Mouse (Mus musculus) kidney, adult 9 months (tissue): Measurements from ENCODE around the gene Rfng.

Experiments
- DNase-seq: peaks from one replicate; pipeline ENCODE4 v3.0.0; 2022

Rfng gene

DNA sequence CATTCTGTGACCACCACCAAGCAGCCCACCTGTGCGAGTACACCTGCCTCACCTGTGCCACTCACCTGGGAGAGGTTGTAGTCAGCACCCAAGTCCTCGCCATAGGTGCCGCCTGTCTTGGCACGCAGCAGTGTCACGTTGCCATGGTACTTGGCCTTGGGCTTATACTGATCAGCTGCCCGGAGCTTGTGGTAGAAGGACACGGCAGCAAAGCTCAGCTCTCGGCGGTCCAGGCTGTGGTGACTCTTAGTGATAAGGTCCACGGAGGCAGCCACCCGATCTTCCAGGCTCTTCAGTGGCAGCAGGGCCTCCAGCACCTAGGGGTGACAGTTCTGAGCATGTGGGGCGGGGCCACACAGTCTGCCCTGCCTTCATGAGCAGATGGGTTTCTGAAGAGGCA, 24.0 kb upstream of the Rfng start:
- no peak for DNase-seq

DNA sequence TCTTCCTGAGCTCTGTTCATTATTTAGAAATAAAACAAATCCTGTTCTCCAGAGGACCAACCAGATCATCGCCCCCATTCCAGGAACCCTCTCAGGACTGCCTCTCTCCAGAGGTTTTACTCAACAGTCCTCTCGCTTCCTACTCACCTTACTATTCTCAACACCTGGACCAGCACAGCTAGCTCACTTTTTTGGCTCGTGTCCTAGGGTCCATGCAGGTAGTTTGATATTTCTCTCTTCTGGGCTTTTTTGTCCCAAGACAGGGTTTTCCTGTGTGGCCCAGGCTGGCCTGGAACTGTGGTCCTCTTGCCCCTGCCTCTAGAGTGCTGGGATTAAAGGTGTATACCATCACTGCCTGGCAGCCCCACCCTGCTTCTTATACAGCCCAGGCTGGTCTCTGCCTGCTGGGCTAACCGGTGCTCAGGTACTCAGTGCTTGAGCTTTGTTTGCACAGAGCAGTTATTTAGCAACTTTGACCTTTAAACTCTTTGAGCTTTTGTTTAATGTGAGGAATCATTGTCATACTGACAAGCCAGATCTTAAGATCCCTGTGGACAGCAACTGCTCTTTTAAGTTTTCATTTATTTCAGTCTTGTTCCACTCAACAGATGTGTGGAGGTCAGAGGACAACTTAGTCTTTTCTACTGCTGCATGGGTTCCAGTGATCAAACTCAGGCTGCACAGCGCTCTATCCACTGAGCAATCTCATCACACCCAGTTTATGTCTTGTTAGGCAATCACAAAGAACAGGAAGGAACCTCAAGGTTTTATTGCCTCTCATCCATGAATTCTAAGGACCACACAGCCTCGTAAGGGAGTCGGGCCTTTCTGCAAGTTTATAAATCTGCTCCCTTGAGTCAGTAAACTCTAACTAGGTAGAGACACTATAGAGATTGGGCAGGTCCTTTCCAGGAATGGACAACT, 21.6 kb upstream of the Rfng start:
- no peak for DNase-seq

DNA sequence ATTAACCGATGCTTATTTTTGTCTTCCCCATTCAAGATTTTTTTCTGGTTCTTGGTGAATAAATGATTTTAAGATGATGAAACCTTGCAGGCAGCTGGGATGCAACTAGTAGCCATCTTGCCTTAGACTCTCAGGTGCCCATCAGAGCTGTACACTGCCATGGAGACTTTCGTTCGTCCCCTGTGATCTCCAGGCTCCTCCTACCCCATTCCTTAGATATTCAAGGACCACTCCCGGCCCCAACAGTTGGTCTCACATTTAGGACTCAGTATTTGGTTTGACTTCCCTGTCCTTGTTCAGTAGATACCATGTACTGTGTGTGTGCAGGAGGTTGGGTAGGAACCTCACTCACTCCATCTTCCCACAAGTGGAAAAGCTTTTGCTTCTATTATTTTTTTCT, 20.8 kb upstream of the Rfng start:
- DNase-seq = no peak

- no peak for DNase-seq
Measured at GRCm38 (mm10) chr11:120804274-120804673, 20.3 kb upstream of the Rfng start.

DNA sequence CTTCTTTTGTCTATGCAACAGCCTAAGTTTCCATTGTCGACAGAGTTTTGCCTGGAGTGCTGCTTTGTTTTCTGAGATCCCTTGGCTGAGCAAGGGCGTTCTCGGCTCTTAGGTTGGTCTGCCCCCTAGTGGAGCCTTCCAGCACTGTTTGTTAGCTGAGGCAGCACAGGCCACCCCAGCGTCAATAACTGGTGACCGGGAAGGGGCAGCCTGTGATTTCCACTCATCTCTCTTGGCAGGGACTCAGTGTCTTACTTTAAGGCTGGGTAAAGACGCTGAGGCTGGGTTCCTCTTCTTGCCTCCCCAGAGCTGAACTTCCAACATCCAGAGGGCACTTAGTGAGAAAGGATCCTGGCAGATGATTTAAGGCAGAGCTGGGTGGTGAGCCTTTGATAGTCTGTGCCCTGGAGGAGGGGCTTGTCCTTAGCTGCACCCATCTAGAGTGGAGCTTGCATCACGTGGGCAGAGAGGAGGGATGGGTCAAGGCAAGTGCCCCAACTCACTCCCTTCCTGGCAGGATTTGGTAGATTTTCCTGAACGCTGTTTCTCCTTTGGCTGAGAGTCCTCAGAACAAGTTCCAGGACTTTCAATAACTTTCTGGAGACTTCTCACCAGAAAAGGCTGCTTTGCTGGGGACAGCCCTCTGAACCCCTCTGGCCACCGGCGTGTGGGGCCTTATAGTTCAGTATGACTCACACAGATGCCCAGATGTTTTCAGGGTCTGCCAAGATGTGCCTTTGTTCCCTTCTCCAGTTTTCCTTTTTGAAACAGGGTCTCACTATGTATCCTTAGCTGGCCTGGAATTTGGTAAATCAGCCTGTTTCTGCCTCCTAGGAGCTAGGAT, 16.3 kb upstream of the Rfng start:
- peak; percentile 93 for DNase-seq

- no peak for DNase-seq
Measured at GRCm38 (mm10) chr11:120799316-120799890, 15.4 kb upstream of the Rfng start.

- DNase-seq = no peak
Measured at GRCm38 (mm10) chr11:120798244-120798643, 14.2 kb upstream of the Rfng start.

GRCm38 (mm10) chr11:120796614-120796946, 12.6 kb upstream of the Rfng start:
- no peak for DNase-seq

DNA sequence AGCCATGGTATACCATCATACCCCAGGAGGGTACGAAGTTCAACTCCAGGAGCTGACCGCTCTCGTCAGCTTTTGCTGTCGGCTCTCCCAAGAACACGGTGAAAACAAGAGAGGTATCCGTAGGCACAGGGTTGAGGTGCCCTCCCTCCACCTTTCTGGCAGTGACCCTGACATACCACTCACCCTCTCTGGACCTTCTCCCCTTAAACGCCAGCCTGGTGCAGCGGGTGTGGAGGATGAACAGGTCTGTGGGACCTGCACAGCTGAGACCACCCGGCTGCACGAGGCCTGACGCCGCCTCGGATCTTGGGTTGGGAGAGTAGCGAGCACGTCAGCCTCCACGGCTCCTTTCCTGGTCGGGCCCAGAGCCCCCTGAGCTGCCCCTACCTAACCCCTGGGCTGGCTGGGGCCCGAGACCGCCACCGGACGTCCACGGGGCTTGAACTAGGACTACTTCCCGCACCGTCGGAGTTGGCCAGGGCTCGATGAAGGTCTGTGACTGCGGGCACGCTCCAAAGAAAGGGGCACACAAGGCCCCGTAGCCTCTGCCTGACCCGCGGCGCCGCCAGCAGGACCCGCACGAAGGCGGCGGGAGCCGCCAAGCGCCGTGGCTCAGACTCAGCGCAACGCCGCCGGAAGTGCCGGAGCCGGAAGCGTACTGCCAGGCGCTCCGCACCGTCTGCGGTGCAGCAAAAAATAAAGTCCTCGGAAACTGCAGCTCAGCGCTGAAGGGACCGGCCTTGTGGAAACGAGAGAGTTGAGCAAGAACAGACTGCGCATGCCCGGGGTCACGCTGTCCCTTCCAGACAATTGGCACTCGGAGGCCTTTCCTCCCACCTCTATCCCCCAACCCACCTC, 12.0 kb upstream of the Rfng start, which contains the start of gene Dus1l:
Gene Dus1l, minus strand, starts transcription at position 648 of the 858 bp plus-strand sequence.
- peak; percentile 97 for DNase-seq

- DNase-seq = no peak
Measured at GRCm38 (mm10) chr11:120792652-120793051, 8.6 kb upstream of the Rfng start.

- DNase-seq = no peak
Measured at GRCm38 (mm10) chr11:120789810-120790209, 5.8 kb upstream of the Rfng start.

DNA sequence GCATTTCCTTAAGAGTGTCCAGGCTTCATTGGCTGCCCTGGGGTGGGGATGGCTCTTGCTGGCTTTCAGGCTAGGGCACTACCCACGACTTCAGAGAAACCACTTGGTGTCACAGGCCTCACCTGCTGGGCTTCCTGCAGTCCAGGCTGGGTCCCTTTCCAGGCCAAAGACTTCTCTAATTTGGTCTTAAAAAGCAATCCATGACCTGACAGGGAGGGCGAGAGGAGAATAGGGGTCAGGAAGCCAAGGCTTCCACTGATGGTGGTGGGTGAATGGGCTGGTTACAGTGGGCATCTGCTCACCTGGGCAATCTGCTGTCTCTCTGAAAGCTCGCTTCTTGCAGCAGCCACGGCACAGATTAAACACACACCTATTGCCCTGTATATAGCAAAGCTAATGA, 5.3 kb upstream of the Rfng start:
- no peak for DNase-seq

DNA sequence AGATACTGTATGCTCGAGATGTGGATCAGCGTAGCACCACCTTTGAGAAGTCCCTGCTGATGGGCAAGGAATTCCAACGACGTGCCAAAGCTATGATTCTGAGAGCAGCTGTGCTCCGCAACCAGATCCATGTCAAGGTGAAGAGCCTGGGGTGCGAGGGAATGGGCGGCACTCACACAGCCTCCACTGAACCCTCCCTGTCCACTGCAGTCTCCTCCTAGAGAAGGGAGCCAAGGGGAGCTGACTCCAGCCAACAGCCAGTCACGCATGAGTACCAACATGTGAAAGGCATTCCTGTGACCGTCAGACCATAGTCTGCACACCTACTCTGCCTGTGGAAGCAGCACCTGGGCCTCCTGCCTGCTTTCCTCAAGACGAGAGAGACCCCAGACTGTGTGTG, 4.5 kb upstream of the Rfng start:
- DNase-seq = peak; percentile 61

GRCm38 (mm10) chr11:120785145-120785544, 1.1 kb upstream of the Rfng start:
- DNase-seq = no peak

DNA sequence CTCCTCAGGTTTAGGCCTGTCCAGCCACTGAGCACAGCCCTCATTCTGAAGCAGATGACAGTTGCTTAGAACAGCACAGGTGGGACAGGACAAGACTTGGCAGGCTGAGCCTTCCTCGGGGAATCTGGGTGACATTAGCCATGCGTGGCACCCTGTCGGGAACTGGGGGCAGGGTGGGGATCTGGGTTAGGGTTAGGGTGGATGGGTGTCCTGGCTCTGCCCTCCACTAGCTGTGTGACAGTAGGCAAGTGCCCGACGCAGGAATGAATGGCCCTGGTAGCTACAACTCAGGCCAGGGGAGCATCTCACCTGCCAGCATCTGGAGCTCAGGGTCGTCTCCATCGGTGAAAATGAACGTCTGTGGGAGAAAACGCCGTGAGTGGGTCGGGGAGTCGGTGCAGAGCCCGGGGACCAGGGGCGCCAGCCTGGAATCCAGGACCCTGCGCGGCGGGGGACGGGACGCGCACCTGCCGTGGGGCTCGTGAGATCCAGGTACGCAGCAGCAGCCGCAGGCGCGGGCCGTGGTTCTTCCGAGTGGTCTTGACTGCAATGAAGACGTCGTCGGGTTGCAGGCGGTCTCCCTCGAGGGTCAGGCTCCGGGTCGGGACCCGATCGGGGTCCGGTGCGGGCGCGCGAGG, 462 bp downstream of the Rfng start:
- DNase-seq = no peak

DNA sequence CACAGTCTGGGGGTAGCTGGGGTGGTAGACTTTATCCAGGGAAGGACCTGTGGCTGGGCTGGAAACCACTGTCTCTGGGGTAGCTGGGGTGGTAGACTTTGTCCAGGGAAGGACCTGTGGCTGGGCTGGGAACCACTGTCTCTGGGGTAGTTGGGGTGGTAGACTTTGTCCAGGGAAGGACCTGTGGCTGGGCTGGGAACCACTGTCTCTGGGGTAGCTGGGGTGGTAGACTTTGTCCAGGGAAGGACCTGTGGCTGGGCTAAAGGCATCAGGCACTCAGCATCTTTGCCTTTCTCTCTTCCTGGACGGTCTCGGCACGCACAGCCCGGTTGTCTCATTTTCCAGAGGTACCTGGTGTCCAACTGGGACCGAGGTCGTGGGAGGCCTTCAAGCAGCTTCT, 2.6 kb downstream of the Rfng start:
- DNase-seq = peak; percentile 53

DNA sequence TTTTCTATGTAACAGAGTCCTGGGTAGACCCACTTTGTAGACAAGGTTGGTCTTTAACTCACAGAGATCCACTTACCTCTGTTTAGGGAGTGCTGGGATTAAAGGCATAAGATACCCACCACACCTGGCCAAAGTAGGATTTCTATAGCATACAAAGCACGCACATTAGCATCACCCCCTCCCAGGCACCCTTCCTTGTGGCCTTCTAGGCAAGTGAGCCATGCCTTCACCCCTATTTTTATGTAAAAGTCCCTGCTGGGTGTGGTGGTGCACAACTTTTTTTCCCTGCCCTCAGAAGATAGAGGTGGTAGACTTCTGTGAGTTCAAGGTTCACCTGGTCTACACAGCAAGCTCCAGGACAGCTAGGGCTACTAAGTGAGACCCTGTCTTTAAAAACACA, 4.1 kb downstream of the Rfng start:
- DNase-seq = no peak

- no peak for DNase-seq
Measured at GRCm38 (mm10) chr11:120777123-120777522, 6.9 kb downstream of the Rfng start.

GRCm38 (mm10) chr11:120775774-120776469, 8.1 kb downstream of the Rfng start:
- DNase-seq = peak; percentile 96

GRCm38 (mm10) chr11:120773463-120774190, 10.4 kb downstream of the Rfng start:
- DNase-seq = no peak

DNA sequence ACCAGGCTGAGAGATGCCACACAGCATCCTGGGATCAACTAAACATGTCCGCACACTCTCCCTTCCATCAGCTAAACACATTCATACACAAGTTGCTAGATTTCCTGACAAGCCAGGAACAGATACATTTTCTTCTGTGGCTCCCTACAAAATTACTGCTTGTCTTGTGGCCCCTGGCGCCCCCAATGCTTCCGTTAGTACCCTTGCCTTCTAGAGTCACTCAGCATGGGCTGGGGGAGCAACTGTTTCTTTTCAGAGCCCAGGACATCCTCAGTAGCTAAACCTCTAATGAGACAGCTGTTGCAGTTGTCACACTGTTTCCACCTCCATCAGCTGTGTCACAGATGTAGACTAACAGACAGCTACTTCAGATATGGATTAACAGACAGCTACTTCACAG, 11.3 kb downstream of the Rfng start:
- DNase-seq = no peak
